Mouse (Mus musculus) left cerebral cortex, postnatal 14 days (tissue): ENCODE results near the gene Pllp. TPM values are rescaled to one million over a fixed set of nuclear protein-coding genes. Genes with fewer than 3 reads are reported as not detected.

Experiments
- DNase-seq, 2 experiments: peaks; one replicate each; pipeline ENCODE4 v3.0.0; 2021 to 2022; ENCODE audit warnings: low spot score in 2 of 2, mixed read lengths in 1 of 2
- intact Hi-C: fragments of 180-260 bp; cut with DNase I; formaldehyde crosslinking; loops from one replicate; pipeline ENCODE4 v1.15.1; 2025
- long read RNA-seq, 2 experiments: library from polyadenylated mRNA; stranded (forward); transcript quantifications; one replicate each; pipeline ENCODE4 v2.0.0; 2021
- total RNA-seq, 2 experiments: library from RNA; stranded (reverse); gene quantifications; 2 replicates each; pipeline ENCODE4 v1.2.3; 2021

The Pllp gene
- 10 to 100 TPM; 32.1 to 44.9 TPM for total RNA-seq
- long read RNA-seq, experiment 1, transcript Pllp-201 (4 exons, 1,926 nt) = major isoform, 53 of 57 reads
- long read RNA-seq, experiment 1, partial matches to known transcripts = 0 of 57 reads
- long read RNA-seq, experiment 1, other reads (novel, unspliced or antisense) = 4 of 57 reads
- long read RNA-seq, experiment 2, transcript Pllp-201 (4 exons, 1,926 nt) = major isoform, 29 of 35 reads
- long read RNA-seq, experiment 2, partial matches to known transcripts = 0 of 35 reads
- long read RNA-seq, experiment 2, other reads (novel, unspliced or antisense) = 5 of 35 reads

- intact Hi-C loops = loop anchor here (5.0 kb wide), 1 partner anchor 169 kb away; no protein-coding TSS in a partner anchor
- peak; percentile 52 to 64 for DNase-seq
Measured at GRCm38 (mm10) chr8:94695994-94696384, at the start of gene Pllp. Gene Pllp (minus strand): TSS chr8:94696278.

GRCm38 (mm10) chr8:94745476-94746184, 49.6 kb upstream of the Pllp start, which contains the start of gene Ccl22:
Gene Ccl22 (plus strand): TSS chr8:94745590.
- intact Hi-C loops = no loop called here
- DNase-seq = no peak

- DNase-seq = no peak
- intact Hi-C loops = no loop called here
Measured at GRCm38 (mm10) chr8:94744972-94745371, 48.9 kb upstream of the Pllp start.

GRCm38 (mm10) chr8:94744484-94744883, 48.4 kb upstream of the Pllp start:
- intact Hi-C loops = no loop called here
- no peak for DNase-seq

- intact Hi-C loops = no loop called here
- DNase-seq = no peak
Measured at GRCm38 (mm10) chr8:94741726-94742125, 45.6 kb upstream of the Pllp start.

- intact Hi-C loops = no loop called here
- no peak for DNase-seq
Measured at GRCm38 (mm10) chr8:94740591-94740990, 44.5 kb upstream of the Pllp start.

- intact Hi-C loops = no loop called here
- DNase-seq = no peak
Measured at GRCm38 (mm10) chr8:94739829-94740228, 43.8 kb upstream of the Pllp start.

GRCm38 (mm10) chr8:94735426-94736094, 39.5 kb upstream of the Pllp start:
- intact Hi-C loops = no loop called here
- peak in 1 of 2 experiments; percentile 39 for DNase-seq

- intact Hi-C loops = no loop called here
Measured at GRCm38 (mm10) chr8:94734735-94735350, 38.8 kb upstream of the Pllp start.

GRCm38 (mm10) chr8:94733821-94734465, 37.9 kb upstream of the Pllp start:
- peak in 1 of 2 experiments; percentile 28 for DNase-seq
- intact Hi-C loops = no loop called here

More at GRCm38 (mm10) chr8:94734735-94735350, 38.8 kb upstream of the Pllp start:
- DNase-seq = no peak

- DNase-seq = no peak
- intact Hi-C loops = no loop called here
Measured at GRCm38 (mm10) chr8:94729301-94729700, 33.2 kb upstream of the Pllp start.

- intact Hi-C loops = no loop called here
- DNase-seq = no peak
Measured at GRCm38 (mm10) chr8:94725998-94726397, 29.9 kb upstream of the Pllp start.

- DNase-seq = no peak
- intact Hi-C loops = no loop called here
Measured at GRCm38 (mm10) chr8:94716841-94717240, 20.8 kb upstream of the Pllp start.

GRCm38 (mm10) chr8:94715871-94716270, 19.8 kb upstream of the Pllp start:
- intact Hi-C loops = no loop called here
- DNase-seq = no peak

GRCm38 (mm10) chr8:94714556-94714955, 18.5 kb upstream of the Pllp start:
- no peak for DNase-seq
- intact Hi-C loops = no loop called here

- no peak for DNase-seq
- intact Hi-C loops = no loop called here
Measured at GRCm38 (mm10) chr8:94711160-94711718, 15.2 kb upstream of the Pllp start.

GRCm38 (mm10) chr8:94710336-94710735, 14.3 kb upstream of the Pllp start:
- no peak for DNase-seq
- intact Hi-C loops = no loop called here

GRCm38 (mm10) chr8:94706732-94707395, 10.8 kb upstream of the Pllp start:
- intact Hi-C loops = loop anchor here (10.0 kb wide), 2 partner anchors 198 to 372 kb away; no protein-coding TSS in a partner anchor
- no peak for DNase-seq
